Mouse (Mus musculus): ENCODE data around the gene Cers6. TPM values are rescaled to one million over a fixed set of nuclear protein-coding genes. Genes with fewer than 3 reads are reported as not detected.

The Cers6 gene
- polyA plus RNA-seq, 1 experiment: 0.04 TPM

DNA sequence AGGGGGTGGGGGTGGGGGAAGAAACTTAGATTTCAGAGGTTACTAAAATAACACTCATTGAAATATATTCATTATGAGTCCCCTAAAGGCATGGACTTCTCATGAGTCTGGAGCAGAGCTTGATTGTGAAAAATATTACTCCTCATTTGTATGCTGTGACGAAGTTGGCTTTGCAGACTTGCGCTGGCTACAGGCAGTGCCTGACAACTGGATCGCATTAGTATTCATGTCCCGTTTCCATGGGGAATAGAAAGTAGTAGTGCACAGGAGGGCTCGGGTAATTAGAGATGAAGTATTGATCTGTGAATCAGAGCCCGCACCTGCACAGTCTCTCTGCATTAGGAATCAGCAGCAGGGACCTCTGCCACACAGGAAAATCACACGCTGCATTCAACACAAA is 150.2 kb downstream of the Cers6 start:
- Histone ChIP-seq H3K36me3 (ENCODE audit: control insufficient read depth) (no peaks in the 10 kb centered on the region), H3K4me1 (ENCODE audit: control insufficient read depth) (no peaks in the 10 kb centered on the region), H3K27me3 (ENCODE audit: control insufficient read depth) (no peaks in the 10 kb centered on the region), H3K9me3 (ENCODE audit: control insufficient read depth, low read length) (no peaks in the 10 kb centered on the region), H3K4me3 (replicated peaks) (no peak overlapping the region)
- TF ChIP-seq GATA1 (IDR thresholded peaks at IDR 0.05; ENCODE audit: low read length) (no peak), TAL1 (IDR thresholded peaks at IDR 0.05; ENCODE audit: low read length) (no peak)

DNA sequence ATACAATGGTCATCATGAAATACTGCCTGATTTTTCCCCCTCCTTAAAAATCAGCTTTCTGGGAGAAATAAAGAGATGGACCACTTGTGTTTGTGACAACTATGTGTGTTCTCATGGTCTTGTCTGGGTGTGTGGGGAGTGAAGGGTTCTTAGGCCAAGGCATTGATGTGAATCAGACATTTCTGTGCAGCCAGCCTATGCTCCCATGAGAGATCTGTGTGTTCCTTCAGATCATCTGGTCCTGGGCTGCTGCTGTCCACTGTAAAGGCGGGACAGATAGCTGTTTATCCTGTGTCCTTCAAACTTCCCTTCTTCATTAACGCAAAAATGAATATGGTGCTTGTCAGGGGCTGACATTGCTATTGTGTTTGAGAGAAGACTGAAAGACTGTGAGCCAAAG is 150.6 kb downstream of the Cers6 start:
- Histone ChIP-seq H3K9me3 (ENCODE audit: control insufficient read depth, low read length) (no peaks in the 10 kb centered on the region), H3K27me3 (ENCODE audit: control insufficient read depth) (no peaks in the 10 kb centered on the region), H3K4me3 (replicated peaks) (no peak overlapping the region), H3K36me3 (ENCODE audit: control insufficient read depth) (no peaks in the 10 kb centered on the region), H3K4me1 (ENCODE audit: control insufficient read depth) (no peaks in the 10 kb centered on the region)
- TF ChIP-seq TAL1 (IDR thresholded peaks at IDR 0.05; ENCODE audit: low read length) (no peak), GATA1 (IDR thresholded peaks at IDR 0.05; ENCODE audit: low read length) (no peak)

DNA sequence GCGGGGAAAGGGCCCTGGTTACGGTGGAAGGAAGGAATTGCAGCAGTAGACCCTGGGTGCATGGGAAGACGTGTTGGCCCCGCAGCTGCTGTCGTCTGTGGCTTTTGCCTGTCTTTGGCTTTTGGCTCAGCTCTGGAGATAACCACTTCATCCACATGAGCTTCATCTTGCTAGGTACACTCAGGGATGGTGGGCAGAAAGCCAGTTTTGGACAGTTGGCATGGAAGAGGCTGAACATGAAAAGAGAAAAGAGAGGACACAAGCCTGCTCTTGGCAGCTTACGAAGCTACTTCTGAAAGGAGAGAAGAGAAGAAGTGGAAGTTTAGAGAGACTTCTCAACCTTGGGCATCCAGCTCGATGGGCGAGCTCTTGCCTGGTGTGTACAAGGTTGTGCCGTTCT is 153.0 kb downstream of the Cers6 start:
- TF ChIP-seq TAL1 (IDR thresholded peaks at IDR 0.05; ENCODE audit: low read length) (no peak), GATA1 (IDR thresholded peaks at IDR 0.05; ENCODE audit: low read length) (no peak)
- Histone ChIP-seq H3K27me3 (ENCODE audit: control insufficient read depth) (no peaks in the 10 kb centered on the region), H3K4me3 (replicated peaks) (no peak overlapping the region), H3K4me1 (ENCODE audit: control insufficient read depth) (no peaks in the 10 kb centered on the region), H3K36me3 (ENCODE audit: control insufficient read depth) (no peaks in the 10 kb centered on the region), H3K9me3 (ENCODE audit: control insufficient read depth, low read length) (no peaks in the 10 kb centered on the region)

DNA sequence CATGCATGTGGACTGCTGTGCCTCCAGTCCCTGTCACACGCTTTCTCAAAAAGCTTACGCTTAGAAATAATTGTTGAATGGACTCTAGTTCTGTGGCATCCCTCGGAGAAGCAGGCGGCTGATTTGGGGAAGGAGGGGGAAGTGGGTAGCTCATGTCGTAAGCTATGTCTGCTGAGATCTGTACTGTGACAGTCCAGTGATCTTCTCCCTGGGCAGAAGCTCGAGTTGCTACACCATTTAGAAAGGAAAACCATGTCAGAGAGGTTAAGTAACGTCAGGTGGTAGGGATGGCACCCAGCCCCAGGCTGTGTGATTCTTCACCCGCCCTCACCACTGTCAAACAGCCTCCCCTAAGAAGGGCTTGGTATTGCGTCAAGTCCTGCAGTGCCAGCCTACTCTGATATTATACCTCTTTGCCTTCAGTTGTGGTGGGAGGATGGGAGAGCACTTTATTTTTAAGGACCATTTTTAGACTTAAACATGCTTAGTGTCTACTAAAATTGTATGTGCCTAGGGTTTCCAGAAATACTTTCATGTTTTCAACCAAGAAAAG is 154.0 kb downstream of the Cers6 start:
- Histone ChIP-seq H3K9me3 (ENCODE audit: control insufficient read depth, low read length) (no peaks in the 10 kb centered on the region), H3K36me3 (ENCODE audit: control insufficient read depth) (no peaks in the 10 kb centered on the region), H3K4me3 (replicated peaks) (no peak overlapping the region), H3K4me1 (ENCODE audit: control insufficient read depth) (no peaks in the 10 kb centered on the region), H3K27me3 (ENCODE audit: control insufficient read depth) (no peaks in the 10 kb centered on the region)
- no peak for TF ChIP-seq TAL1 (IDR thresholded peaks at IDR 0.05; ENCODE audit: low read length)
- no peak for TF ChIP-seq GATA1 (IDR thresholded peaks at IDR 0.05; ENCODE audit: low read length)

DNA sequence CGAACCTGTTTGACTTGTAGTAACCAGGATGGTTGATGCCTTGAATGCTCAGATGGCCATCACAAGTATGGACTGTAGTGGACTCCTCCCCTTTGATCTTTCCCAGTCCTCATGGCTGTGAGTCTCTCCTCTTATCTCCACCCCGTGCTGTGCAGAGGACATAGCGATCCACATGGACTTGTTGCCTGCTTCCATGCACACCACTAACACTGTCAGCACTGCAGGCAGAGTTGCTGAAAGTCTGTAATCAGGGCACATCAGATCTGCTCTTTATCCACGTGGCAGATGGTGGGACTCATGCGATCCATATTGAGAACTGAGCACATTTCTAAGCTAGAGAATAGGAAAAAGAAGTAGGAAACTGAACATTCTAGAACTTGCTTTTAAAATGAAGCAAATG is 154.6 kb downstream of the Cers6 start:
- TF ChIP-seq GATA1 (IDR thresholded peaks at IDR 0.05; ENCODE audit: low read length) (no peak), TAL1 (IDR thresholded peaks at IDR 0.05; ENCODE audit: low read length) (no peak)
- Histone ChIP-seq H3K4me3 (replicated peaks) (no peak overlapping the region), H3K36me3 (ENCODE audit: control insufficient read depth) (no peaks in the 10 kb centered on the region), H3K27me3 (ENCODE audit: control insufficient read depth) (no peaks in the 10 kb centered on the region), H3K9me3 (ENCODE audit: control insufficient read depth, low read length) (no peaks in the 10 kb centered on the region), H3K4me1 (ENCODE audit: control insufficient read depth) (no peaks in the 10 kb centered on the region)

DNA sequence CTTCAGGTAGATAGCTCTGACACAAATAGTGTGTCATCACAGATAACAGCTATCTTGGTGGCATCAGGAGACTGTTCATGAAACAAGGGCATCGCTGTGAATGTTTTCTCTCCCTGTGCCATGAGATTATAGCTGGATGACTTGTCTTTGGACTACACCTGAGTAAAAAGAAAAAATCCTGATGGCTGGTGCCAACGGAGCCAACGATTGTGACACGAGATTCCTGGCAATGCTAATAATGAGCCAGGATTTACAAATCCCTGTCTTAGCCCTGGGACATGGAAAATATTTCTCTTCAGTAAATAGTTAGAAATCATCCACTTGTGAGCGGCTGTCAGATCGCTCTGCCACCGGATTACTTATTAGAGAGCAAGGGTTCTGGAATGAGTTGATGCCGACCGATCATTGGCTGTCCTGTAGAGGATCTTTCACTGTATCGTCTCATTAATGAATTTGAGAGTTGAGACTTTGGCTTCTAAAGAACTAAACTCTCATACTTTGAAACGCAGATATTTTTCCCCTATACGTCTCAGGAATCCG is 157.9 kb downstream of the Cers6 start:
- H3K27me3 ChIP-seq (ENCODE audit: control insufficient read depth): no peaks in the 10 kb centered on the region
- no peaks in the 10 kb centered on the region for H3K4me1 ChIP-seq (ENCODE audit: control insufficient read depth)
- H3K36me3 ChIP-seq (ENCODE audit: control insufficient read depth): no peaks in the 10 kb centered on the region
- no peak overlapping the region for H3K4me3 ChIP-seq (replicated peaks)
- H3K9me3 ChIP-seq (ENCODE audit: control insufficient read depth, low read length): no peaks in the 10 kb centered on the region
- TF ChIP-seq GATA1 (IDR thresholded peaks at IDR 0.05; ENCODE audit: low read length) (no peak), TAL1 (IDR thresholded peaks at IDR 0.05; ENCODE audit: low read length) (no peak)

DNA sequence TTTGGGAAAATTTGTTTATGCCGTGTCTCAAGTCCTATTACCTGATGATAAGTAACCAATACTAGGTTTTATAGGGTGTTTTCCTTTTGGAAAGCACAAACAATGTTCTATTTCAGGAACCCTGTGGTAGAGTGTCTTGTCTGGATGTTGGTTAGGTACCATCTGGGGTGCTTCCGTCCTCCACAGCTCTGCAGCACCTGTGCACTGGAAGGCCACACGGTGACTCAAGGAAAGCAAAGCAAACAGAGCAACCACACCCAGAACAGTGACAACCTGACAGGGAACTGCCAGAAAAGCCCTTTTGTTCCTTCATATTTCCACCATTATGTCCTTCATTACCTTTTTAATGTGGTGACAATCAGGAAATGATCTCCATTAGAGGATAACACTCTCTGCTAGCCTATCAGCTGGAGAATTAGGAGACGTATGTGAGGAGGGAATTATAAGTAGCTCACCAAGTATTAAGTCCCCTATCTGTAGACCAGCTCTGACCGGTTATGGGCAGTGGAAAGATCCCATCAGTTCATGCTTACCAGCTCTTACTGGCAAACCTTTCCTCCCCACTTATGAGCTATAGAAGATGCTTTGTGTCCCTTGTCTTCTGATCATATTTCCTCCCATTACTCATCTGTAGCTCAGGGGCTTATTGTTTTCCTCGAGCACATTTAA is 158.7 kb downstream of the Cers6 start:
- no peaks in the 10 kb centered on the region for H3K9me3 ChIP-seq (ENCODE audit: control insufficient read depth, low read length)
- no peak for TF ChIP-seq TAL1 (IDR thresholded peaks at IDR 0.05; ENCODE audit: low read length)
- no peak for TF ChIP-seq GATA1 (IDR thresholded peaks at IDR 0.05; ENCODE audit: low read length)
- no peak overlapping the region for H3K4me3 ChIP-seq (replicated peaks)
- no peaks in the 10 kb centered on the region for H3K36me3 ChIP-seq (ENCODE audit: control insufficient read depth)
- H3K27me3 ChIP-seq (ENCODE audit: control insufficient read depth): no peaks in the 10 kb centered on the region
- no peaks in the 10 kb centered on the region for H3K4me1 ChIP-seq (ENCODE audit: control insufficient read depth)

DNA sequence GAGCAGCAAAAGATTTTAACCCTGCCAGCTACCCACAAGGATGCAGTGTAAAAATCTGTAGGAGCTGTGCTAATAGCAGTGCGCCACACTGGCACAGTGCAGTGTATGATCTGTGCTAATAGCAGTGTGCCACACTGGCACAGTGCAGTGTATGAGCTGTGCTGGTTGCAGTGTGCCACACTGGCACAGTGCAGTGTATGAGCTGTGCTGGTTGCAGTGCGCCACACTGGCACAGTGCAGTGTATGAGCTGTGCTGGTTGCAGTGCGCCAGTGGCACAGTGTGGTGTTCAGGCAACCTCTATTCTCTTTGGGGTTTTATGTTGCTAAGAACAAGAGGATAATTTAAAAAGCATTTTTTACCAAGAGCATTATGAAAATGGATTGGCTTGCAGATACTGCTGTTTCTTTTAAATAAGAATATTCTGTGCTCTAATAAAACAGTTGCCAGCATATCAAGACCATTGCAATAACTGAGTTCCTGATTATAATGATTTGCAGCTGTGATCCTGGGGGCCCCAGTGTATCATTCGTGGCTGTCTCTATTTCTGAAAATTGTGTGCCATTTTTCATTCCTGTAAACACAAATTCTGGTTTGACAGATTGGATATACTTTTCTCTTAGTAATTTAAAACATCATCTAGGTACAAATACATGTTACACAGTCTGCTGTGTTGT is 159.5 kb downstream of the Cers6 start:
- no peaks in the 10 kb centered on the region for H3K9me3 ChIP-seq (ENCODE audit: control insufficient read depth, low read length)
- no peaks in the 10 kb centered on the region for H3K4me1 ChIP-seq (ENCODE audit: control insufficient read depth)
- no peaks in the 10 kb centered on the region for H3K27me3 ChIP-seq (ENCODE audit: control insufficient read depth)
- H3K4me3 ChIP-seq (replicated peaks): no peak overlapping the region
- TF ChIP-seq GATA1 (IDR thresholded peaks at IDR 0.05; ENCODE audit: low read length) (no peak), TAL1 (IDR thresholded peaks at IDR 0.05; ENCODE audit: low read length) (no peak)
- no peaks in the 10 kb centered on the region for H3K36me3 ChIP-seq (ENCODE audit: control insufficient read depth)

DNA sequence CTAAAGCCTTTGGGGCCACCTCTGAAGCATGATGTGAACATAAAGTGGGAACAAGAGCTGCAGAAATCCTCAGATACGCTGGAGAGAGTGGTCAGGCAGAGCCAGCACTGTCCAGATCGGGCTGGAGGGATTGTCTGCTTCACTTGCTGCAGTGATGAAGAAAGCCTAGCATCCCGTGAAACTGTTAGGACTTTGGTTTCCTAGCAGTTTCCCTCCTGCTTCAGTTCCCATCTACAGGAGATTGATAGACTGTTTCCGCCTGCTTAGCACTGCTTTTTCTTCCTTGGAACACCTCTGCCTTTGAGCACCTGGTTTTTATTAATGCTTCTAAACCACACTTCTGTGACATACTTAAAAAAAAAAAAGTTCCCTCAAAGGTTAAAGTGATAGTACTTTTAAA is 160.3 kb downstream of the Cers6 start:
- no peak for TF ChIP-seq TAL1 (IDR thresholded peaks at IDR 0.05; ENCODE audit: low read length)
- TF ChIP-seq GATA1 (IDR thresholded peaks at IDR 0.05; ENCODE audit: low read length): no peak
- Histone ChIP-seq H3K4me3 (replicated peaks) (no peak overlapping the region), H3K9me3 (ENCODE audit: control insufficient read depth, low read length) (no peaks in the 10 kb centered on the region), H3K4me1 (ENCODE audit: control insufficient read depth) (no peaks in the 10 kb centered on the region), H3K27me3 (ENCODE audit: control insufficient read depth) (no peaks in the 10 kb centered on the region), H3K36me3 (ENCODE audit: control insufficient read depth) (no peaks in the 10 kb centered on the region)
